Mouse (Mus musculus) stomach, embryonic 16.5 days (tissue): Measurements from ENCODE around the gene Tub. TPM values are rescaled to one million over a fixed set of nuclear protein-coding genes. Genes with fewer than 3 reads are reported as not detected.

Experiments
- ATAC-seq: fragments of 200-750 bp; cut with Nextera tagmentation; 2 replicates; pipeline ENCODE4 v1.8.0; 2017; ENCODE audit warnings: moderate number of reproducible peaks, moderate TSS enrichment; ENCODE audit not compliant: insufficient read depth, low FRiP score
- H3K27ac ChIP-seq: fragments of 300-500 bp; sonication (generic); 2 replicates; pipeline ENCODE4 v1.5.1; 2014; ENCODE audit warnings: low read length
- H3K27me3 ChIP-seq: fragments of 300-500 bp; sonication (generic); 2 replicates; pipeline ENCODE4 v1.6.1; 2014; ENCODE audit warnings: low read length, control low read depth, mixed read lengths; ENCODE audit not compliant: control insufficient read depth, insufficient read depth
- H3K36me3 ChIP-seq: fragments of 300-500 bp; sonication (generic); 2 replicates; pipeline ENCODE4 v1.6.1; 2014; ENCODE audit warnings: low read length; ENCODE audit not compliant: control insufficient read depth, insufficient read depth
- H3K4me1 ChIP-seq: fragments of 300-500 bp; sonication (generic); 2 replicates; pipeline ENCODE4 v1.6.1; 2014; ENCODE audit warnings: low read length, control low read depth, mixed read lengths; ENCODE audit not compliant: control insufficient read depth, insufficient read depth
- H3K4me2 ChIP-seq: fragments of 300-500 bp; sonication (generic); 2 replicates; pipeline ENCODE4 v1.6.1; 2014; ENCODE audit warnings: low read depth, low read length, mixed read lengths
- H3K4me3 ChIP-seq: fragments of 300-500 bp; sonication (generic); replicated peaks from 2 replicates; pipeline ENCODE4 v1.5.1; 2014; ENCODE audit warnings: mild to moderate bottlenecking, low read length
- H3K9ac ChIP-seq: fragments of 300-500 bp; sonication (generic); 2 replicates; pipeline ENCODE4 v1.6.1; 2014; ENCODE audit warnings: low read length
- H3K9me3 ChIP-seq: fragments of 300-500 bp; sonication (generic); replicated peaks from 2 replicates; pipeline ENCODE4 v1.6.1; 2016; ENCODE audit warnings: low read length, control low read depth; ENCODE audit not compliant: control insufficient read depth
- WGBS: fragments of 180-500 bp; shearing (Covaris S2); extraction: QIAGEN DNeasy Blood & Tissue Kit; methylation state at CpG from one replicate; pipeline ENCODE4 v1.1.7; 2014; 5-methylcytosine and 5-hydroxymethylcytosine counted together
- polyA plus RNA-seq: library from polyadenylated mRNA; unstranded; fragments of >200 nt; fragmentation: Nextera tagmentation; extraction: Ambion mirVana; gene quantifications from 2 replicates; pipeline ENCODE4 v1.2.1, GENCODE M21; 2015

Tub gene
- polyA plus RNA-seq, 1 experiment from 2014 or later: 2.6 TPM

DNA sequence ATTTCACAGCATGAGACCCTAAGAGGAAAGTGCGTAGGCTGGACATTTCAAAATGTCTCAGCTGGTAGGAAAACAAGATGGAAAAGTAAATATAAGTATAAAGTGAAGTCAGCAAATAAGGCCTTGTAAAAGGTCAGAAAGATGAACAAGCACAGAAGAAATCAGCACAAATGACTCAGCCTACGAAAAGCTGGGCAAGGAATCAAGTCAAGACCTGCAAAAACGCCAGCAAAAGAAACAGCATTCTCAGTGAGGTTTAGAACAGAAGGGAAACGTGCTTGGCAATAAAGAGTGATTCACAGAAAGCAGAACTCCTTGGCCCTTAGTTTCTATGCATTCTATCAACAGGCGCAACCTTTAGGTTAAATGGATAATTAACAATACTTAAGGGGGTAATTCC lies 122.2 kb downstream of the Tub start:
- 63% methylated on average over 5 of the region's 5 CpGs for WGBS
- H3K27me3 ChIP-seq: no peaks in the 10 kb centered on the region
- no peak overlapping the region for H3K9ac ChIP-seq
- no peak for ATAC-seq
- no peak overlapping the region for H3K4me3 ChIP-seq
- no peak overlapping the region for H3K4me2 ChIP-seq
- no peaks in the 10 kb centered on the region for H3K4me1 ChIP-seq
- no peaks in the 10 kb centered on the region for H3K36me3 ChIP-seq
- no peak overlapping the region for H3K27ac ChIP-seq
- no peaks in the 10 kb centered on the region for H3K9me3 ChIP-seq

- Histone ChIP-seq H3K9ac (peak overlapping the region; percentile 35; the same call in 1 of the 2 replicates), H3K27me3 (peaks cover 11% of the 10 kb centered on the region), H3K4me2 (peak overlapping the region; percentile 58), H3K27ac (no peak overlapping the region), H3K36me3 (no peaks in the 10 kb centered on the region), H3K4me3 (peak overlapping the region; percentile 50), H3K9me3 (no peaks in the 10 kb centered on the region), H3K4me1 (peaks cover 8% of the 10 kb centered on the region; the same call in 1 of the 2 replicates)
- ATAC-seq: no peak
- 26% methylated on average over 12 of the region's 12 CpGs for WGBS
These were observed 132.4 kb downstream of the Tub start for GRCm38 (mm10) chr7:109082269-109083112.

GRCm38 (mm10) chr7:109083113-109083812 lies 133.1 kb downstream of the Tub start, which contains the start of gene Ric3:
Ric3 (minus strand) TSS chr7:109083331.
- H3K4me2 ChIP-seq: peak within 1 kb of the TSS; percentile 58
- H3K27me3 ChIP-seq: peaks cover 11% of the 10 kb centered on the region
- H3K4me3 ChIP-seq: peak within 1 kb of the TSS; percentile 50
- no peak within 1 kb of the TSS for H3K27ac ChIP-seq
- peaks cover 8% of the 10 kb centered on the region; the same call in 1 of the 2 replicates for H3K4me1 ChIP-seq
- H3K36me3 ChIP-seq: no peaks in the 10 kb centered on the region
- H3K9ac ChIP-seq: peak within 1 kb of the TSS; percentile 35; the same call in 1 of the 2 replicates
- ATAC-seq: 0 out of 2 replicates have a peak, but pooled peaks have one; percentile 53
- WGBS: 5% methylated on average over 50 of the region's 50 CpGs
- no peaks in the 10 kb centered on the region for H3K9me3 ChIP-seq

- ATAC-seq: no peak
- no peaks in the 10 kb centered on the region for H3K9me3 ChIP-seq
- no peak overlapping the region for H3K27ac ChIP-seq
- H3K36me3 ChIP-seq: no peaks in the 10 kb centered on the region
- H3K9ac ChIP-seq: no peak overlapping the region
- peaks cover 8% of the 10 kb centered on the region; the same call in 1 of the 2 replicates for H3K4me1 ChIP-seq
- no peak overlapping the region for H3K4me2 ChIP-seq
- H3K4me3 ChIP-seq: no peak overlapping the region
- WGBS: 78% methylated on average over 4 of the region's 4 CpGs
- H3K27me3 ChIP-seq: peaks cover 11% of the 10 kb centered on the region
These were observed 133.7 kb downstream of the Tub start for GRCm38 (mm10) chr7:109083813-109084184.

Other genes with a start within 250 kb of the Tub start
- gene Olfr512, start 237.0 kb upstream of the Tub start, polyA plus RNA-seq: not detected in 2 replicates
- gene Olfr513, start 199.4 kb upstream of the Tub start, polyA plus RNA-seq: not detected in 2 replicates
- not detected in 2 replicates for gene Olfr514, start 124.3 kb upstream of the Tub start, polyA plus RNA-seq
- gene Olfr516, start 99.8 kb upstream of the Tub start, polyA plus RNA-seq: not detected in 2 replicates
- not detected in 2 replicates for gene Olfr517, start 78.0 kb upstream of the Tub start, polyA plus RNA-seq
- not detected in 2 replicates for gene Olfr518, start 65.3 kb upstream of the Tub start, polyA plus RNA-seq
- gene Olfr519, start 55.9 kb upstream of the Tub start, polyA plus RNA-seq: not detected in 2 replicates
- 0.89 and 2.3 TPM in 2 replicates for gene Nlrp10, start 20.2 kb upstream of the Tub start, polyA plus RNA-seq
- 60.7 and 63.5 TPM in 2 replicates for gene Eif3f, start 15.9 kb upstream of the Tub start, polyA plus RNA-seq
- 2.4 and 2.9 TPM in 2 replicates for gene Ric3, start 133.0 kb downstream of the Tub start, polyA plus RNA-seq
- 5.2 and 8.3 TPM in 2 replicates for gene Lmo1, start 224.9 kb downstream of the Tub start, polyA plus RNA-seq